Mouse (Mus musculus): ENCODE data around the gene Cacna1d.

DNA sequence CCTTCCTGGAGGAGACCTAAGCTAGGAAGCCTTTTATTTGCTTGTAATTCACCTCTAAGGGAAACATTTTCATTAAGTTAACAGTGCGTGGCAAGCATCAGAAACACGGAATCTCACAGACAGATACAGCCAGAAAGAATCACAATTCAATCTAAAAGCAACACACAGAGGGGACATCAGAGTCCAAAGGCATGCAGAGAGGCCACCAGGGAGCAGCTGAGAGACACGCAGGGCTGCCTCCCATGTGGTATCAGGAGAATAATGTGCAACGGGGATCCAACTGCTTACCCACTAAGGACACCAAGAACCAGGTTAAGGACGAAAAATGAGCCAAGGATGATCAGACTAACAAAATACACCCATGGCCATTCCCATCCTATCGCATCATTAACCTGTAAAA lies 320.2 kb downstream of the Cacna1d start:
- peak; percentile 35; the same call in 1 of the 2 replicates for TF ChIP-seq CTCF (IDR thresholded peaks at IDR 0.05; ENCODE audit: extremely low read depth, insufficient read depth, insufficient read length, insufficient replicate concordance)
- TF ChIP-seq POLR2A (IDR thresholded peaks at IDR 0.05; ENCODE audit: low read depth, low read length), result no peak
